Mouse (Mus musculus) kidney, embryonic 16.5 days (tissue): ENCODE results near the gene Osgin1. TPM values are rescaled to one million over a fixed set of nuclear protein-coding genes. Genes with fewer than 3 reads are reported as not detected.

Source experiments
- ATAC-seq: fragments of 200-750 bp; cut with Nextera tagmentation; 2 replicates; pipeline ENCODE4 v1.8.0; 2017; ENCODE audit warnings: moderate TSS enrichment; ENCODE audit not compliant: low FRiP score, low TSS enrichment
- H3K27ac ChIP-seq: fragments of 300-500 bp; sonication (generic); 2 replicates; pipeline ENCODE4 v1.5.1; 2014; ENCODE audit warnings: low read length
- H3K27me3 ChIP-seq: fragments of 300-500 bp; sonication (generic); 2 replicates; pipeline ENCODE4 v1.6.1; 2014; ENCODE audit warnings: low read length, control low read depth, mixed read lengths; ENCODE audit not compliant: insufficient read depth
- H3K36me3 ChIP-seq: fragments of 300-500 bp; sonication (generic); 2 replicates; pipeline ENCODE4 v1.6.1; 2014; ENCODE audit warnings: low read length, control low read depth, mixed read lengths; ENCODE audit not compliant: insufficient read depth
- H3K4me1 ChIP-seq: fragments of 300-500 bp; sonication (generic); 2 replicates; pipeline ENCODE4 v1.6.1; 2014; ENCODE audit warnings: low read length, control low read depth, mixed read lengths; ENCODE audit not compliant: insufficient read depth
- H3K4me2 ChIP-seq: fragments of 300-500 bp; sonication (generic); replicated peaks from 2 replicates; pipeline ENCODE4 v1.6.1; 2014; ENCODE audit warnings: low read depth, low read length
- H3K4me3 ChIP-seq: fragments of 300-500 bp; sonication (generic); 2 replicates; pipeline ENCODE4 v1.5.1; 2014; ENCODE audit warnings: mild to moderate bottlenecking, low read length
- H3K9ac ChIP-seq: fragments of 300-500 bp; sonication (generic); replicated peaks from 2 replicates; pipeline ENCODE4 v1.6.1; 2014; ENCODE audit warnings: low read length
- H3K9me3 ChIP-seq: fragments of 300-500 bp; sonication (generic); 2 replicates; pipeline ENCODE4 v1.6.1; 2016; ENCODE audit warnings: low read length, control low read depth
- WGBS: fragments of 180-500 bp; shearing (Covaris S2); extraction: QIAGEN DNeasy Blood & Tissue Kit; methylation state at CpG from one replicate; pipeline ENCODE4 v1.1.7; 2014; 5-methylcytosine and 5-hydroxymethylcytosine counted together
- polyA plus RNA-seq: library from polyadenylated mRNA; unstranded; fragments of >200 nt; fragmentation: Nextera tagmentation; extraction: Ambion mirVana; gene quantifications from 2 replicates; pipeline ENCODE4 v1.2.1, GENCODE M21; 2015

Gene Osgin1
- polyA plus RNA-seq, 1 experiment from 2014 or later, result 3.6 TPM

- H3K36me3 ChIP-seq, result no peaks in the 10 kb centered on the region
- ATAC-seq, result no peak
- peaks cover 32% of the 10 kb centered on the region for H3K4me1 ChIP-seq
- 67% methylated on average over 6 of the region's 6 CpGs for WGBS
- no peak overlapping the region for H3K4me2 ChIP-seq
- no peaks in the 10 kb centered on the region for H3K9me3 ChIP-seq
- no peaks in the 10 kb centered on the region for H3K27me3 ChIP-seq
- no peak overlapping the region for H3K27ac ChIP-seq
- H3K9ac ChIP-seq, result no peak overlapping the region
- no peak overlapping the region for H3K4me3 ChIP-seq
Measured at GRCm38 (mm10) chr8:119438876-119439275, 5.0 kb downstream of the Osgin1 start.

DNA sequence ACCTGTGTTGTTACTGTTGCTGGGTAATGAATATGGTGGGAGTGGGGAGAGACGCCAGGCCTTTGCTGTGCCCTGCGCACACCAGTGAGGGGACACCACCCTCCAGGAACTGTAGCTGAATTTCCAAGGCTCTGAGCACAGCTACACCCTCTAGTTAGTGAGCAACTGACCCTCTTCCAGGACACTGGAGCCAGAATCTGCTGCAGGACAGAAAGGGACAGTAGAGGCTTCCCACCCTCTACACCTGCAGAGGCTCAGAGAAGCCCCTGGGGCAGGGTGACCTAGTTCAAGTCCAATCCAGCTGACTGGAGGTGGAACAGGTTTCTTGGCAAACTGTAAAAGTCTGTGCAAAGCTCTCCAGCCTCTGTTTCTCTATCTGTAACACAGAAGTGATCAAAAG is 5.5 kb downstream of the Osgin1 start:
- H3K4me3 ChIP-seq, result no peak overlapping the region
- peak overlapping the region; percentile 3; the same call in 1 of the 2 replicates for H3K27ac ChIP-seq
- no peaks in the 10 kb centered on the region for H3K36me3 ChIP-seq
- no peak overlapping the region for H3K9ac ChIP-seq
- no peaks in the 10 kb centered on the region for H3K27me3 ChIP-seq
- H3K4me1 ChIP-seq, result peaks cover 32% of the 10 kb centered on the region
- 94% methylated on average over 2 of the region's 2 CpGs for WGBS
- ATAC-seq, result no peak
- H3K9me3 ChIP-seq, result no peaks in the 10 kb centered on the region
- H3K4me2 ChIP-seq, result no peak overlapping the region

DNA sequence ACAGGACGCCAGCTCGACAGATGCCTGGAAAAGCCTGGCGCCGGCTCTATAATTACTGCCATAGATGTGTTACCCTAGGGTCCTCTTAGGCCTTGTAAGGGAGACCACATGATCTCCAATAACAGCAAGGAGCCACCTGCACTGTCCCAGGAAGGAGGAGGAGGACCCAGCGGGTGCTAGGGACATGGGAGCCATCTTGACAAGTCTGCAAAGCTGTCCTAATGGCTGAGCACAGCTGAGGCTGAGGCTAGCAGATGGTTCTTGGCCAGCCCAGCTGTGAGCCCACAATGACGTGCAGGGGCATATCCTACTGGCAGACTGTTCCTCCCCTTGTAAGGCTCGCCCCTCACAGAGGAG is 5.9 kb downstream of the Osgin1 start:
- no peaks in the 10 kb centered on the region for H3K36me3 ChIP-seq
- H3K4me3 ChIP-seq, result no peak overlapping the region
- peak overlapping the region; percentile 70 for H3K27ac ChIP-seq
- H3K9ac ChIP-seq, result 0 out of 2 replicates have a peak overlapping the region, but pooled peaks have one; percentile 24
- no peaks in the 10 kb centered on the region for H3K9me3 ChIP-seq
- H3K4me2 ChIP-seq, result no peak overlapping the region
- ATAC-seq, result peak; percentile 13; the same call in 1 of the 2 replicates
- no peaks in the 10 kb centered on the region for H3K27me3 ChIP-seq
- WGBS, result 69% methylated on average over 7 of the region's 7 CpGs
- peaks cover 32% of the 10 kb centered on the region for H3K4me1 ChIP-seq

- 0 out of 2 replicates have a peak overlapping the region, but pooled peaks have one; percentile 24 for H3K9ac ChIP-seq
- 17% methylated on average over 16 of the region's 16 CpGs for WGBS
- H3K4me2 ChIP-seq, result peak overlapping the region; percentile 29; the same call in 1 of the 2 replicates
- peaks cover 32% of the 10 kb centered on the region for H3K4me1 ChIP-seq
- peak overlapping the region; percentile 4; the same call in 1 of the 2 replicates for H3K4me3 ChIP-seq
- peak; percentile 70 for ATAC-seq
- no peaks in the 10 kb centered on the region for H3K36me3 ChIP-seq
- H3K9me3 ChIP-seq, result no peaks in the 10 kb centered on the region
- H3K27ac ChIP-seq, result peak overlapping the region; percentile 70
- no peaks in the 10 kb centered on the region for H3K27me3 ChIP-seq
Measured at GRCm38 (mm10) chr8:119440250-119440951, 6.5 kb downstream of the Osgin1 start.

DNA sequence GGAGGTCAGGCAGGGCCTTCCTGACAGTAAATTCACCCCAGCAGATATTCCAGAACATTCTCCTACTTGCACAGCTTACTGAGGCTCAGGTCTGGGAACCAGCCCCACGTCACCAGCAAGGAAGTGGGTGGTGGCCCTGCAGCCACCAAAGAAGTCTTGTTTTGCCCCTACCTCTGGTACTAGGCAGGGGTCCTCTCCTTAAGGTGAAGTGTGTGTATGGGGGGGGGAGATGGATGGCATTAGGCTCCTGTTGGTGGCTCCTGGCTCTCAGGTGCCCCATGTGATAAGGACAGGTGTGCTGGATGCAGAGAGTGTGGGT is 7.0 kb downstream of the Osgin1 start:
- no peak overlapping the region; the same call in 1 of the 2 replicates for H3K4me3 ChIP-seq

GRCm38 (mm10) chr8:119442013-119442412 is 8.1 kb downstream of the Osgin1 start:
- 60% methylated on average over 5 of the region's 5 CpGs for WGBS
- H3K9ac ChIP-seq, result no peak overlapping the region
- H3K27ac ChIP-seq, result no peak overlapping the region
- no peak overlapping the region for H3K4me2 ChIP-seq
- no peak overlapping the region for H3K4me3 ChIP-seq
- H3K4me1 ChIP-seq, result peaks cover 28% of the 10 kb centered on the region
- no peaks in the 10 kb centered on the region for H3K9me3 ChIP-seq
- no peak for ATAC-seq
- peaks cover under 1% of the 10 kb centered on the region; the same call in 1 of the 2 replicates for H3K27me3 ChIP-seq
- no peaks in the 10 kb centered on the region for H3K36me3 ChIP-seq

More for the DNA sequence above, 7.0 kb downstream of the Osgin1 start:
- no peak overlapping the region; the same call in 1 of the 2 replicates for H3K4me2 ChIP-seq
- no peaks in the 10 kb centered on the region for H3K36me3 ChIP-seq
- peak overlapping the region; percentile 17; the same call in 1 of the 2 replicates for H3K9ac ChIP-seq
- 32% methylated on average over 1 of the region's 1 CpGs for WGBS
- H3K27ac ChIP-seq, result peak overlapping the region; percentile 70
- peak; percentile 24; the same call in 1 of the 2 replicates for ATAC-seq
- no peaks in the 10 kb centered on the region for H3K9me3 ChIP-seq
- peaks cover 32% of the 10 kb centered on the region for H3K4me1 ChIP-seq
- H3K27me3 ChIP-seq, result no peaks in the 10 kb centered on the region

- Histone ChIP-seq H3K4me2 (no peak overlapping the region), H3K4me1 (peaks cover 25% of the 10 kb centered on the region), H3K27ac (no peak overlapping the region), H3K4me3 (no peak overlapping the region), H3K9ac (no peak overlapping the region), H3K36me3 (no peaks in the 10 kb centered on the region), H3K9me3 (no peaks in the 10 kb centered on the region), H3K27me3 (peaks cover 10% of the 10 kb centered on the region)
- no peak for ATAC-seq
- WGBS, result 97% methylated on average over 8 of the region's 8 CpGs
Measured at GRCm38 (mm10) chr8:119442970-119443369, 9.0 kb downstream of the Osgin1 start.

DNA sequence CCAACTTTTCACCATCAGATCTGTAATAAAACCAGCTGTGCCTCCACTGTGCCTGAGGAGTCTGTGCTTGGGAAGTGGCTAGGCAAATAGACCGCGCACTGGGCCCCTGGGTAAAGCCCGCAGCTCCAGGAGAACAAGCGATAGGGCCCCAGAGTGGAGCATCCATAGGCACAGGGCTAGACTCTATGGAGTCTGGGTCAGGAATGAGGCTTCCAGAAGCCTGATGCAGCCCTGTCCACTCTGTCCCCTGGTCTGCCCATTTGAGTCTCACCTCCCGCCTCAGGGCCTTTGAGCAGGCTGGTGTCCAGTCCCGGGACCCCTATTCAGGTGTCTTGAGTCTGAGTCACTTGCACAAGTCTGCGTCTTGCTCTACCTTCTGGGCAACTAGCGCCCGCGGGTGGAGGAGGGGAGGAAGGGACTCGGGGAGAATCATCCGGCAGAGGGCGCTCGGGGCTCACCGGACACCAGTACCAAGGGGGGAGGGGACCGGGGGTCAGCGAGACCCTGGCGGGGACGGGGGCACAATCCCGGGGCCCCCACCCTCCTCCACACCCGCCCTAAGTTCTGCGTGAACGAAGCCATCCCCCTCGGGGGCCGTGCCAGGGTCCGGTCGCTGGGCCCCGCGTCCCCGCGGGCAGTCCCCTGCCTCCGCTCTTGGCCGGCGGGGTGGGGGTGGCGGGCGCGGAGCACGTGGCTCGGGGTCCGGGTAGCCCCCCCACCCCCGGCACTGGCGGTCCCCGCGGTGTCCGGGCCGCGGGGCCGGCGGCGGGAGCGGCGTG is 12.5 kb downstream of the Osgin1 start, which contains the start of gene Necab2:
Gene Necab2, plus strand, starts transcription at position 509 of the 779 bp plus-strand sequence.
- ATAC-seq, result peak; percentile 63
- peak within 1 kb of the TSS; percentile 68 for H3K4me3 ChIP-seq
- peak within 1 kb of the TSS; percentile 99 for H3K4me2 ChIP-seq
- no peaks in the 10 kb centered on the region for H3K36me3 ChIP-seq
- peak within 1 kb of the TSS; percentile 69 for H3K9ac ChIP-seq
- H3K27me3 ChIP-seq, result peaks cover 21% of the 10 kb centered on the region
- H3K9me3 ChIP-seq, result no peaks in the 10 kb centered on the region
- H3K27ac ChIP-seq, result no peak within 1 kb of the TSS
- 0 out of 2 replicates have a peak, but pooled peaks cover 6% of the 10 kb centered on the region for H3K4me1 ChIP-seq
- 3% methylated on average over 44 of the region's 52 CpGs for WGBS

GRCm38 (mm10) chr8:119446990-119447780 is 13.3 kb downstream of the Osgin1 start:
- WGBS, result 1% methylated on average over 43 of the region's 80 CpGs
- H3K4me2 ChIP-seq, result peak overlapping the region; percentile 99
- ATAC-seq, result peak; percentile 29

More at GRCm38 (mm10) chr8:119446990-119447780, 13.3 kb downstream of the Osgin1 start:
- H3K27ac ChIP-seq, result no peak overlapping the region
- H3K4me3 ChIP-seq, result peak overlapping the region; percentile 68
- no peaks in the 10 kb centered on the region for H3K9me3 ChIP-seq
- H3K4me1 ChIP-seq, result 0 out of 2 replicates have a peak, but pooled peaks cover 6% of the 10 kb centered on the region
- H3K36me3 ChIP-seq, result no peaks in the 10 kb centered on the region
- peak overlapping the region; percentile 69 for H3K9ac ChIP-seq
- peaks cover 21% of the 10 kb centered on the region for H3K27me3 ChIP-seq
